Mouse (Mus musculus) left cerebral cortex, postnatal 14 days (tissue): ENCODE data around the gene Tubgcp5. TPM values are rescaled to one million over a fixed set of nuclear protein-coding genes. Genes with fewer than 3 reads are reported as not detected.

Source experiments
- DNase-seq, 2 experiments: peaks; one replicate each; pipeline ENCODE4 v3.0.0; 2021 to 2022; ENCODE audit warnings: low spot score in 2 of 2, mixed read lengths in 1 of 2
- intact Hi-C: fragments of 180-260 bp; cut with DNase I; formaldehyde crosslinking; loops from one replicate; pipeline ENCODE4 v1.15.1; 2025
- total RNA-seq, 2 experiments: library from RNA; stranded (reverse); gene quantifications; 2 replicates each; pipeline ENCODE4 v1.2.3; 2021

Gene Tubgcp5
- total RNA-seq, 2 experiments from 2014 or later, result 30.3 to 33.2 TPM

GRCm38 (mm10) chr7:55842504-55843152 lies 48.7 kb downstream of the Tubgcp5 start:
- peak; percentile 36 to 38 for DNase-seq
- intact Hi-C loops, result loop anchor here (5.0 kb wide), 2 partner anchors 40 to 55 kb away; no protein-coding TSS in a partner anchor

DNA sequence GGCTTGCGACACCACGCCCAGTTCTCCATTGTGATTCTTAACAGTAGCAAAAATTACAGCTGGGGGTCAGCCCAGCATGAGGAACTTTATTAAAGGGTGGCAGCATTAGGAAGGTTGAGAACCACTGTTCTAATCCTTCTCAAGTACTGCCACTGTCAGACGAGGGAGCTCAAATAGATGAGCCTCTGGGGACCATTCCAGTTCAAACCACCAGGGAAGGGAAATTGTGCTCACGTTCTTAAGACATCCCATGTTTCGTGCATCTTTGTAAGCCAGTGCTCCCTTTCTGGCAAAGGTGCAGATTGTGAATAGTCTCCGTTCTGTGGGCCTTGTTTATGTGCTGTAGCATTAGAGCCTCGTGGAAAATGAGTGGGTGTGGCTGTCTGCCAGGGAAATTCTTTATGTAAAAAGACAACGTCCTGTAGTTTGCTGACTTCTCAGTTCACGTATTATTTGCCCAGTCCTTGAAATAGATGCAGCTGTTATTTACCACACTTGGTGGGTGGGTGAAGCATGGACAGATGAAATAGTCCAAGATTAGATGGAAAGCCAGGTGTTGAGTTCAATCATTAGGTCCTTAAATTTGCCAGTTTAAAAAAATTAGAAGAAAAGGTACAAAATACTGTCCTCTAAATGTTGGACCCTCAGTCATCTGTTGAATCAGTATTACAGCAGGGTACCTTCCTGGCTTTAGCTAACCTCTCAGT lies 52.8 kb downstream of the Tubgcp5 start:
- peak in 1 of 2 experiments; percentile 45 for DNase-seq
- intact Hi-C loops, result no loop called here

GRCm38 (mm10) chr7:55849948-55850571 lies 56.1 kb downstream of the Tubgcp5 start:
- DNase-seq, result peak; percentile 67 to 85
- intact Hi-C loops, result no loop called here

- intact Hi-C loops, result no loop called here
Measured at GRCm38 (mm10) chr7:55852787-55853186, 58.8 kb downstream of the Tubgcp5 start.

DNA sequence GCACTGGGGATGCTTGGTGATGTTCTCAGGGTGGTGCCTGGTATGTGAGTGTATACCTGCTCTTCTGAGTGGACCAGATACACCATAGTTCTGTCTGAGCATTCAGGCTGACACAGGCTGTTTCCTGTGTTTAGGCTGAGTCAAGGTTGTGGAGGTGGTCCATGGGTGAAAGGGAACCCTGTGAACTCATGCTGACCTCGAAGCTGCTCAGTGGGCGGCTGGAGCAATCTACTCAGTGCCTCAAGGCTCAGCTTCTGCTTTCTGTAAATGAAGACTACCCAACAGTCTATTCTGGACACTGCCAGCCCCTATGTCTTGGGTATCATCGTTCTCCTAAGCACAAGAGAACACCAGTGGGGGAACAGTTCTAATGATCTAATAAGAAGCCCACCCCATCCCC lies 61.6 kb downstream of the Tubgcp5 start:
- intact Hi-C loops, result no loop called here

More at GRCm38 (mm10) chr7:55852787-55853186, 58.8 kb downstream of the Tubgcp5 start:
- DNase-seq, result no peak

GRCm38 (mm10) chr7:55856741-55857140 lies 62.8 kb downstream of the Tubgcp5 start:
- intact Hi-C loops, result no loop called here

More for the DNA sequence above, 61.6 kb downstream of the Tubgcp5 start:
- DNase-seq, result no peak

GRCm38 (mm10) chr7:55857729-55858128 lies 63.8 kb downstream of the Tubgcp5 start:
- intact Hi-C loops, result no loop called here
- no peak for DNase-seq

More at GRCm38 (mm10) chr7:55856741-55857140, 62.8 kb downstream of the Tubgcp5 start:
- no peak for DNase-seq

DNA sequence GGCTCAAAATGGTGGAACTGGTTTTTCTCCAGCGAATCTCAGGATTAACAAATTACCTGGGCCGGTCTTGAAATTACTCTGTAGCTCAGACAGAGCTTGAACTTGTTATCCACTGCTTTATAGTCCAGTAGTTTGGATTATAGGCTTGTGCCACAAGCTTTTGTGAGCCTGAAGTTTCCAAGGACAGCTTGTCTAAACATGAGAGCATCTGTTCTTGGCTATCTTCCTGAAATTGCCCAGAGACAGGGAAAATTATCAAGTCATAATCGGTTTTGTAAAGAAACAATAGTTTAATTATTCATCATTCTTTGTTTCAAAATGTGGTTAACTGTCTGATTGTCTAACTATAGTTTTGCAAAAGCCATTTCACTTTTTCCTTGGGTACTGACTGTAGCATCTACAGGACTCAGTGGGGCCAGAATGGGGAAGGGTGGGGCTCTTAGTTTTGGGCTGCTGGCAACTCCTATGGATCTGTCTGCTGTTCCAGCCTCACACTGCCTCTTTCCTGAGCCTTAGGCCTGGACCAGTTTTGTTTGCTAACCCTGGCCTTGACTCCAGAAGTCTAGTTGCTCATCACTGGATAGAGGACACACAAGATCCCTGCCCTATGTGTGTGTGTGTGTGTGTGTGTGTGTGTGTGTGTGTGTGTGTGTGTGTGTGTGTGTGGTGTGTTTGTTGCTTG lies 65.0 kb downstream of the Tubgcp5 start:
- DNase-seq, result no peak
- intact Hi-C loops, result no loop called here

- intact Hi-C loops, result no loop called here
- no peak for DNase-seq
Measured at GRCm38 (mm10) chr7:55859518-55859872, 65.5 kb downstream of the Tubgcp5 start.

GRCm38 (mm10) chr7:55859956-55860355 lies 66.0 kb downstream of the Tubgcp5 start:
- intact Hi-C loops, result no loop called here
- DNase-seq, result no peak

GRCm38 (mm10) chr7:55861175-55861574 lies 67.2 kb downstream of the Tubgcp5 start:
- no peak for DNase-seq
- intact Hi-C loops, result no loop called here

DNA sequence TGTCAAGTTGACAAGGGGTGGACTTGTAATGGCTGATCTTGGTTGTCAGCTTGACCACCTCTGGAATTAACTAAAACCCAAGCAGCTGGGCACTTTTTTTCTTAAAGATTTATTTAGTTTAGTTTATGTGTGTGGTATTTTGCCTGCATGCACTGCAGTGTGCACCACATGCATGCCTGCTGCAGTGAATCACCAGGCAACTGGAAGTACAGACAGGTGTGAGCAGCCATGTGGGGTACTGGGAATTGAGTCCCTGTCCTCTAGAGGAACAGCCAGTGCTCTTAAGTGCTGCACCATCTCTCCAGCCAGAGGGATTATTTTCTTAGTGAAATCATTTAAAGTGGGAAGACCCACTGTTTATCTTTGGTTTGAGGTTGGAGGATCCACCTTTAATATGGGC lies 71.1 kb downstream of the Tubgcp5 start:
- DNase-seq, result no peak
- intact Hi-C loops, result no loop called here

DNA sequence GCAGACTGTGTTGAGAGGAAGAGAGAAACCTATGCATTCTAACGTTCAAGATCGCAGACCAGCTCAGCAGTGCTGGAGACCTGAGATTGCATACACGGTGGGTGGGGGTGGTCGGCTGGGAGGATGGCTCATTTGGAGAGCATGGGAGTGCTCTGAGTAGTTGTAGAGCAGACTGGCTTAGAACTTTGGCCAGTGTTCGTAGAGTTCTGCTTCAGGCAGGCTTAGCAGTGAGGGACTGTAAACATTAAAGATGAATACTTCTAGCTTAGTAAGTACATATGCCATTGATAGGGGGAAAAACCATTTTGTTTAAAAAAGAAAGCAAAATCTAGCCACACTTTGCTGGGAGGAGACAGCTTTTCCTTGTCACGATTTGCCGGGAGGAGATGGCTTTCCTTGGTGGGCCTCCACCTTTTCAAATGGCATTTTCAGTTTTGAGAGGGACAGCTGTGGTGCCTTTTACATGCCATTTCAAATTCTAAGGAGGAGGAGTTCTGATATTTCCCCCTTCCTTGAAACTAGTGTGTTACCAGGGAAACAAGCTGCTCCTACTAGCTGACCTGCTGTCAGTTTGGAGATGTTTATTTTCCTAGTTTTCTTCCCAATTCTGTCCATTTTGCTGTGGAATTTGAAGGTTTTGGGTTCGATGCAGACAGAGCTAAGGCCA lies 71.9 kb downstream of the Tubgcp5 start:
- DNase-seq, result no peak
- intact Hi-C loops, result no loop called here

- no peak for DNase-seq
- intact Hi-C loops, result no loop called here
Measured at GRCm38 (mm10) chr7:55868247-55868646, 74.3 kb downstream of the Tubgcp5 start.

DNA sequence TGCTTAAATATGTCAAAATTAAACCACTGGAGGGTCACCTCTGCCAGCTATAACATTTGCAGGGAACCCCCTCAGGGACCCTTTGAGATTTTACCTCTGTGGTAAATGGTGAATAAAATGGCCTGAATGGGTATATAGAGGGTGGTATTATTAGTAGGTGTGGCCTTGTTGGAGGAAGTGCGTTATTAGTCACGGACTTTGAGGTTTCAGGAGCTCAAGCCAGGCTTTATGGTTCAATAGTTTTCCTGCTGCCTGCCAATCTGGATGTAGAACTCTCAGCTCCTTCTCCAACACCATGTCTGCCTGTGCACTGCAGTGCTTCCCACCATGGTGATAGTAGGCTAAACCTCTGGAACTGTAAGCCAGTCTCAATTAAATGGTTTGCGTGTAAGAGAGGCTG lies 75.3 kb downstream of the Tubgcp5 start:
- intact Hi-C loops, result no loop called here

GRCm38 (mm10) chr7:55870340-55871020 lies 76.5 kb downstream of the Tubgcp5 start:
- DNase-seq, result peak; percentile 39 to 55
- intact Hi-C loops, result no loop called here

More for the DNA sequence above, 75.3 kb downstream of the Tubgcp5 start:
- no peak for DNase-seq

DNA sequence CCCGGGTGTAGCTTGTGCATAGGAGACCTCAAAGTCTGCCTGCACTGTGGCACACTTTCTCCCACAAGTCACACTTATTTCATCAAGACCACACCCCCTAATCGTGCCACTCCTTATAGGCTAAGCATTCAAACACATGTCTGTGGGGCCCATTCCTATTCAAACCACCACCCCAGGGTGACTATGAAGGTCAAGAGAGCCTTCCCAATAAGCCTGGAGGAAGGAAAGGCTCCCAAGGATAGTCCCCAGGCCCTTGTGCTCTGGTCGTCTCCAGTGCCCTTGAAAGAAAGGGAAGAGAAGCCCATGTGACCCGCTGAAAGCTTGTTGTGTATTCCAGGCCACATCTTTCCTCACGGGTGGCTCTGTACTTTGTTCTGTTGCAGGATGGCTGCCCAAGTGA lies 77.5 kb downstream of the Tubgcp5 start:
- no peak for DNase-seq
- intact Hi-C loops, result no loop called here

- intact Hi-C loops, result no loop called here
- no peak for DNase-seq
Measured at GRCm38 (mm10) chr7:55874703-55875102, 80.7 kb downstream of the Tubgcp5 start.

GRCm38 (mm10) chr7:55877721-55878120 lies 83.8 kb downstream of the Tubgcp5 start:
- intact Hi-C loops, result no loop called here
- peak in 1 of 2 experiments; percentile 59 for DNase-seq
